ENCODE assay signal across 7 mouse cellular contexts in the genomic region with DNA sequence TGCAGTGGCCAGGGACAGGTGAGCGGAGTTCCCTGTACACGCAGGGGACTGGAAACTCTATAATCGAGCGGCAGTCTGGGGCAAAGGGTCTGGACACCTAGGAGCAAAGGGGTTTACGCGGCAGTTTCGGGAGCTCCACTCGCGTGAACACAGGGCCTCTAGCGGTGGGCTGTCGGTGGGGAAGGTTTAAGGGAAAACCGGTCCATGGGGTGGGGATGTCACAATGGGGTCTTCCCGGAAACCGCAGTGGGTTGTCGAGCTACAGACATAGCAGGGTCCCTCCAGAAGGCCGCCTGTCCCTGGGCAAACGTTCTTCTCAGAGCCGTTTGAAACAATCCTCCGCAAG.
DNase-seq lines count a peak whose midpoint lies in the region; ATAC-seq and TF ChIP-seq lines count a peak whose summit lies in the region.

No protein-coding gene starts in this region.

- H3K4me2 ChIP-seq in forebrain, postnatal 0 days (ENCODE audit: low read depth) = peak overlapping the region; percentile 68
- peak overlapping the region; percentile 95 for H3K4me2 ChIP-seq in liver, embryonic 16.5 days (ENCODE audit: low read depth, low read length)

- H3K4me1 ChIP-seq in liver, adult 2 months (ENCODE audit: control insufficient read depth, insufficient read depth, low read length) = peaks cover 7% of the 10 kb centered on the region
- peaks cover 6% of the 10 kb centered on the region; the same call in 1 of the 2 replicates for H3K4me1 ChIP-seq in forebrain, postnatal 0 days (ENCODE audit: insufficient read depth)
- H3K4me1 ChIP-seq in liver, embryonic 16.5 days (ENCODE audit: control insufficient read depth, low read depth, low read length) = peaks cover 14% of the 10 kb centered on the region

- under 1% methylated on average over 19 of the region's 19 CpGs for WGBS in liver, adult 2 months
- WGBS in forebrain, postnatal 0 days = 2% methylated on average over 19 of the region's 19 CpGs
- WGBS in liver, embryonic 16.5 days (ENCODE audit: insufficient replicate concordance) = under 1% methylated on average over 19 of the region's 19 CpGs

- peaks cover 1% of the 10 kb centered on the region; the same call in 1 of the 2 replicates for H3K36me3 ChIP-seq in liver, adult 2 months (ENCODE audit: control insufficient read depth, insufficient read depth, low read length)
- peaks cover 8% of the 10 kb centered on the region for H3K36me3 ChIP-seq in forebrain, postnatal 0 days (ENCODE audit: insufficient read depth)
- H3K36me3 ChIP-seq in liver, embryonic 16.5 days (ENCODE audit: control insufficient read depth, insufficient read depth) = no peaks in the 10 kb centered on the region

- H3K27ac ChIP-seq in liver, adult 2 months (replicated peaks; ENCODE audit: insufficient read depth, low read depth, low read length) = peak overlapping the region; percentile 86
- peak overlapping the region; percentile 98 for H3K27ac ChIP-seq in forebrain, postnatal 0 days (ENCODE audit: low read depth, low read length)
- H3K27ac ChIP-seq in liver, embryonic 16.5 days (ENCODE audit: low read length) = peak overlapping the region; percentile 80

- H3K27me3 ChIP-seq in liver, adult 2 months (ENCODE audit: control insufficient read depth, insufficient read depth, low read length) = no peaks in the 10 kb centered on the region
- no peaks in the 10 kb centered on the region for H3K27me3 ChIP-seq in forebrain, postnatal 0 days (ENCODE audit: insufficient read depth, low read length)
- no peaks in the 10 kb centered on the region for H3K27me3 ChIP-seq in liver, embryonic 16.5 days (ENCODE audit: control insufficient read depth, insufficient read depth, low read depth, low read length)

- H3K4me3 ChIP-seq in liver, adult 2 months (ENCODE audit: insufficient read depth, low read depth, low read length) = peak overlapping the region; percentile 83
- peak overlapping the region; percentile 98 for H3K4me3 ChIP-seq in forebrain, postnatal 0 days (ENCODE audit: low read depth, low read length)
- H3K4me3 ChIP-seq in liver, embryonic 16.5 days (ENCODE audit: low read depth, low read length) = peak overlapping the region; percentile 89

- no peak for TF ChIP-seq POLR2A in liver, adult 2 months (IDR thresholded peaks at IDR 0.05; ENCODE audit: extremely low read depth, insufficient read depth, low read length)

- peak; percentile 40 for TF ChIP-seq CTCF in liver, adult 2 months (IDR thresholded peaks at IDR 0.05; ENCODE audit: low read depth, low read length)
- TF ChIP-seq CTCF in forebrain, postnatal 0 days (IDR thresholded peaks at IDR 0.05; ENCODE audit: low read depth) = peak; percentile 53

- ATAC-seq in forebrain, postnatal 0 days = peak; percentile 72
- ATAC-seq in liver, embryonic 16.5 days (ENCODE audit: low read depth) = peak; percentile 30

- no peaks in the 10 kb centered on the region for H3K9me3 ChIP-seq in forebrain, postnatal 0 days (ENCODE audit: low read length)
- H3K9me3 ChIP-seq in liver, embryonic 16.5 days (replicated peaks; ENCODE audit: control insufficient read depth, low read length) = no peaks in the 10 kb centered on the region

- peak overlapping the region; percentile 88 for H3K9ac ChIP-seq in liver, adult 2 months (ENCODE audit: low read depth, low read length)
- peak overlapping the region; percentile 97 for H3K9ac ChIP-seq in forebrain, postnatal 0 days
- H3K9ac ChIP-seq in liver, embryonic 16.5 days (ENCODE audit: low read depth, low read length) = peak overlapping the region; percentile 84

- peak; percentile 54 for DNase-seq in liver, adult 2 months (ENCODE audit: extremely low read depth, low read depth, low spot score)
- DNase-seq in liver = no peak
- DNase-seq in brain, embryonic 18.5 days (ENCODE audit: low read depth, low spot score) = peak; percentile 26
- DNase-seq in forebrain, postnatal 0 days = peak; percentile 83
- DNase-seq in Muller cell, postnatal 12 days (ENCODE audit: inconsistent ontology term) = no peak
- DNase-seq in right cerebral cortex, adult 18-20 months = no peak

- peaks cover 8% of the 10 kb centered on the region; the same call in 1 of the 2 replicates for H3K79me2 ChIP-seq in liver, adult 2 months (ENCODE audit: control insufficient read depth, insufficient read depth, low read length)

Comparison
In these comparisons a context has a peak if more than half of its experiments do, and no peak if none do; other contexts are left out.
1. DNase-seq: peak in liver, adult 2 months (single experiment), brain, embryonic 18.5 days (single experiment) and forebrain, postnatal 0 days (single experiment); none in liver (single experiment), Muller cell, postnatal 12 days (single experiment) and right cerebral cortex, adult 18-20 months (single experiment).
2. Peak in every context shown above with its lines, with median percentiles within 50 percentile points of each other: H3K27ac ChIP-seq, H3K4me3 ChIP-seq and H3K9ac ChIP-seq.